Mouse (Mus musculus): ENCODE data around the gene Brd4.

Brd4 gene

DNA sequence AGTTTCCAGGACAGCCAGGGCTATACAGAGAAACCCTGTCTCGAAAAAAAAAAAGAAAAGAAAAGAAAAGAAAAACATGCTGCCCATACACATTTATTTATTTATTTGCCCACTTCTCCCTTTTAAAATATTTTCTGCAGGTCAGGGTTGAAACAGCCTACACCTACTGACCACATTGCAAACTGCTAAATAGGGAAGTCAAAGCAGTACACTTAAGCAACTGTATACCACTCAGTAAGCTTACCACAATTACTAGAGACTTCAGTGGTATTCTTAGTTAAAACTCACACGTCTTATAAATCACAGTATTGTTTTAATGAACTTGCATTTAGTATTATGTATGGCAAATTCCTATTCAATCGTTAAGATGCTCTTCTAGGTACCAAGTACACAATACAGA lies 3.9 kb downstream of the Brd4 start:
- no peak for DNase-seq (ENCODE audit: low spot score in 2 of 2)

DNA sequence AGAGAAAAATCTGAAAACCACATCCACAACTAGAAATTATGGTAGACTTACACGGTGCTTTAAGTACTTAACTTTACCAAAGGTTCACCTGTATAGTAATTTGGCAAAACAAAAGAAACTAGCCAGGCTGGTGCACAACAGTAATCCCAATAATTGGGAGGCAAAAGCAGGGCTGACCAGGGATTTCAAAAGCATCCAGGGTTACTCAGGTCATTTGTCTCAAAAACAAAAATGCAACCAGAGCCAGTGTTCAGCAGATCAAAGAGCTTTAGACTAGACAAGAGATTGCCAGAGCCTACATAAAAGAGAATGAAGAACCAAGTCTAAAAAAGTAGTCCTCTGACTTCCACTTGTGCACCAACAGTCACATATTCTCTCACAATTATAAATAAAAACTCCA lies 7.3 kb downstream of the Brd4 start:
- no peak for DNase-seq (ENCODE audit: low spot score in 2 of 2)

DNA sequence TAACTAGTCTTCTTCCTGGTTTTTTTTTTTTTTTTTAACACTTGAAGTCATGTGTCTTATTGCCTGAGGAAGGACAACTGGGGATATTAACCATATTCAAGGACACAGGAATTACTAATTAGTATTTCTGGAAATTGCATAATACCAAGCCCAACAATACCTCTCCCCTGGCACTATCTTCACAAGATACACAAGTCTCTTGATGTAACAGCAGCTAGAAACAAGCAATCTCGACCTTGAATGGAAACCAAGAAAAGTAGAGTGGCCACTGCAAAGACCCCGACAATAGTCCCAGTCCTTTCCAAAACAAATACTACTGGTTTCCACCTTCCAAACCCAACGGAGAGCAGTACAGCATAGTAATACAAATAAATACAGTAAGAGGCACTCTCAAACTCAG lies 9.0 kb downstream of the Brd4 start:
- no peak for DNase-seq (ENCODE audit: low spot score in 2 of 2)

DNA sequence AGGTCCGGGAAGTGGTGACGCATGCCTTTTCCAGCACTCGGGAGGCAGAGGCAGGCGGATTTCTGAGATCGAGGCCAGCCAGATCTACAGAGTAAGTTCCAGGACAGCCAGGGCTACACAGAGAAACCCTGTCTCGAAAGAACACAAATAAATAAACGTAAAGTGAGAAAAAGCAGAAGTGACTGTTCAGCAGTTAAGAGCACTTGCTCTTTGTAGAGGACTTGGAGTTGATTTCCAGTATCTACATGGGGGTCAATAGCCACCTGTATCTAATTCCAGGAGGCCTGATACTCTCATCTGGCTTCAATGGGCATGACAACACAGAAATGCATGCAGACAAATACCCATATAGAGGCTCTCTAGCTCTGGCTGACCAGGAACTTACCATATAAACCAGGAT lies 15.4 kb downstream of the Brd4 start:
- no peak for DNase-seq (ENCODE audit: low spot score in 2 of 2)

DNA sequence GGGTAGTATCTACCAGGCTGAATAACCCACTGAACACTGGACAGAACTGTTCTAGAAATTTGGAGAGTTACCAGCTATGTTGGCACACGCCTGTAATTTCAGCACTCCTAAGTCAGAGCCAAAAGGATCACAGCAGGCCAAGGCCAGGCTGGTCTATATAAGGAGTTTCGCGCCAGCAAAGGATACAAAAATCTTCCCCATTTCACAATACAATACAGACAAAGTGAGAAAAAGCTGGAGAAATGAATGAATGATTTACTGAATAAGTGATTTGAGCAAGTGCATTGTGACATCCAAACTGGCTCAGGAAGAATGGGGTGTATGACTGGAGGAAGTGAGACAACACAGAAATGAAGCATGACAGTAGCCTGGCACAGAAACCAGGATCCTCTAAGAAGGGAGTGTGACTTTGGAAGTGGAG lies 16.0 kb downstream of the Brd4 start:
- no peak for DNase-seq (ENCODE audit: low spot score in 2 of 2)

DNA sequence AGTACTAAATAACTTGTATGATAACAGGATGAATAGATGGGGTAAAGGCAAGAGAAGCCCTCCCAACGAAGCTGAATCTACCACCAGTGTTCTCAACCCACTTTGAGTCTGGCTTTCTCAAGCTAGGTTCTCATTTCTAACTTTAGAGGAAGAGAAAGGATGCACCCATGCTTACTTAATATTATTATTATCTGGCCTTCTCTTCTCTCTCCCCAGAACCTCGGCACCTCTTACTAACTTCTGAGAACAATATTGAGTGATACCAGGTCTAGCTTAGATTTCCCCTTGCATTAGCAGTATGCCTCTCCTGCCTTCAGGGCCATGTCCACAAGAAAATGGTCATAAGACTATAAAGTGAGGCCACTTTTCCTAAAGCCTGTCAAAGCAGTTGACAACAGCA lies 16.4 kb downstream of the Brd4 start:
- no peak for DNase-seq (ENCODE audit: low spot score in 2 of 2)

GRCm38 (mm10) chr17:32267617-32268016 lies 16.9 kb downstream of the Brd4 start:
- DNase-seq (ENCODE audit: low spot score in 2 of 2): no peak

- DNase-seq (ENCODE audit: low spot score in 2 of 2): no peak
These were observed 20.9 kb downstream of the Brd4 start for GRCm38 (mm10) chr17:32263672-32264071.

- DNase-seq (ENCODE audit: low spot score in 2 of 2): no peak
These were observed 21.5 kb downstream of the Brd4 start for GRCm38 (mm10) chr17:32262831-32263559.

- DNase-seq (ENCODE audit: low spot score in 2 of 2): no peak
These were observed 25.7 kb downstream of the Brd4 start for GRCm38 (mm10) chr17:32258869-32259268.

GRCm38 (mm10) chr17:32257944-32258343 lies 26.6 kb downstream of the Brd4 start:
- no peak for DNase-seq (ENCODE audit: low spot score in 2 of 2)

- DNase-seq (ENCODE audit: low spot score in 2 of 2): no peak
These were observed 27.1 kb downstream of the Brd4 start for GRCm38 (mm10) chr17:32257452-32257851.

- no peak for DNase-seq (ENCODE audit: low spot score in 2 of 2)
These were observed 27.6 kb downstream of the Brd4 start for GRCm38 (mm10) chr17:32256896-32257295.

DNA sequence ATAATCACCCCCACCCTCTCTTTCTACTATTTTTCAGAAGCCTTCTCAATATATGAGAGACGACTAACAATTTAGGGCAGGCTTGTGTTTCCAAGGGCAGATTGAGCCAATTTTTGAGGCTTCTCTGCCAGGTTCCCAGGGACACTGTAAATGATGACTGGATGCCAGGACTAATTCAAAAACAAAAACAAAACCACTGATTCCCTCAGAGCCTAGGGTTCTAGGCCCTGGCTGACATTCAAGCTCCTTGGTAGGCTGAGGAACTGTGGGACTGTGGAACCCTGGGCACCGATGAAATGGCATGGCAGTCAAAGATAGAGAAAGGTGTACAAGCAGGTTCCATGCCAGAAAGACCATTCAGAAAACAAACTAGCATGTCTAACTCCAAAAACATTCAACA lies 31.3 kb downstream of the Brd4 start:
- DNase-seq (ENCODE audit: low spot score in 2 of 2): no peak

GRCm38 (mm10) chr17:32251827-32252470 lies 32.6 kb downstream of the Brd4 start:
- no peak for DNase-seq (ENCODE audit: low spot score in 2 of 2)

DNA sequence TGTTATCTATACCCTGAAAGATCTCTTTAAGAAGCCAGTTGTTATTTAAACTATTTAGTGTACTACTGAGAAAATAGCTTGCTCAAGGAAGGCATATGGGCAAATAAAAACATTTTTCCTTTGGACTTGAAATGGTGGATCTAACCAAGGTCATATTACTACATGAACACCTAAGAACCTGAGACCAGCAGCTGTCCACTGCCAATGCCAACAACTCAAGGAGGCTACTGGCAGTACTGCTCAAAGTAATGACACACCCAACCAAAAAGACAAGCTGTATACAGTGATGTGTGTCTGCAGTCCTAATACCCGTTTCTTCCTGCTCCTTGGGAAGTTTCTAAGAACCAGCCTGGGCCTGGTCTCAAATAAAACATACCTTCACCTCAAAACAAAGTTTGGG lies 34.5 kb downstream of the Brd4 start:
- no peak for DNase-seq (ENCODE audit: low spot score in 2 of 2)

GRCm38 (mm10) chr17:32248192-32248591 lies 36.3 kb downstream of the Brd4 start:
- no peak for DNase-seq (ENCODE audit: low spot score in 2 of 2)

- DNase-seq (ENCODE audit: low spot score in 2 of 2): no peak
These were observed 36.9 kb downstream of the Brd4 start for GRCm38 (mm10) chr17:32247616-32248015.

- DNase-seq (ENCODE audit: low spot score in 2 of 2): no peak
These were observed 38.4 kb downstream of the Brd4 start for GRCm38 (mm10) chr17:32246117-32246516.

GRCm38 (mm10) chr17:32240881-32241531 lies 43.5 kb downstream of the Brd4 start:
- DNase-seq (ENCODE audit: low spot score in 2 of 2): no peak

DNA sequence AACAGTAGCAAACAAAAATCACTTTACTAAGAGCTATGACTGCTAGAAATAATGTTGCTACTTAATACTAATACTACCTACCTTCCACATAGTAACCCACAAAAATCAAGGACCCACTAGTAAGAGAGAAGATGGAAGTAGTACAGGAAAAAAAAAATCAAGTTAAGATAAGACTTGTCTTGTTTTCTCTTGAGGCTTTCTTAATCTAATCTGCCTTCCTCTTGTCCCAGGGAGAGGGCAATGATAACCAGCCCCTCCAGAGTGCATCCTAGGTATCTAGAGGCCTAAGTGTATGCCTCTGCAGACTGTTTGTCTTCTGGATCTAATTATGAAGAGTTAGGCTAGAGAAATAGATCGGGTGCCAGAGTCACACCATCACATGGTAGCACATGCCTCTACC lies 45.9 kb downstream of the Brd4 start:
- no peak for DNase-seq (ENCODE audit: low spot score in 2 of 2)

- no peak for DNase-seq (ENCODE audit: low spot score in 2 of 2)
These were observed 48.9 kb downstream of the Brd4 start for GRCm38 (mm10) chr17:32235534-32236191.

- DNase-seq (ENCODE audit: low spot score in 2 of 2): no peak
These were observed 51.3 kb downstream of the Brd4 start for GRCm38 (mm10) chr17:32233174-32233573.
